Mouse (Mus musculus) MEL (cell line): Measurements from ENCODE around the gene Zfp653. TPM values are rescaled to one million over a fixed set of nuclear protein-coding genes. Genes with fewer than 3 reads are reported as not detected.

Source experiments
- DNase-seq: peaks from one replicate; pipeline ENCODE4 v3.0.0; 2011; ENCODE audit warnings: low read depth, low spot score
- H3K27ac ChIP-seq: 2 replicates; pipeline ENCODE4 v1.5.1; 2012; ENCODE audit warnings: low read depth, mild to moderate bottlenecking, control low read depth, low read length, moderate library complexity; ENCODE audit not compliant: control insufficient read depth
- H3K27me3 ChIP-seq, 2 experiments: fragments of 150-350 bp in 1 of 2; sonication (generic) in 1 of 2; 2 replicates each; pipeline ENCODE4 v1.6.1; 2012; ENCODE audit warnings: low read length in 2 of 2, mild to moderate bottlenecking in 2 of 2, improper control_type of control experiment in 1 of 2, moderate library complexity in 1 of 2; ENCODE audit not compliant: insufficient read depth in 2 of 2, control insufficient read depth in 1 of 2
- H3K36me3 ChIP-seq, 2 experiments: 2 replicates each; pipeline ENCODE4 v1.6.1; 2012 to 2014; ENCODE audit warnings: low read length in 2 of 2, improper control_type of control experiment in 1 of 2, inconsistent platforms in 1 of 2, mild to moderate bottlenecking in 1 of 2; ENCODE audit not compliant: insufficient read depth in 2 of 2, control insufficient read depth in 1 of 2
- H3K4me1 ChIP-seq, 2 experiments: fragments of 150-350 bp in 1 of 2; sonication (generic) in 1 of 2; 2 replicates each; pipeline ENCODE4 v1.6.1; 2012; ENCODE audit warnings: low read length in 2 of 2, improper control_type of control experiment in 1 of 2, mild to moderate bottlenecking in 1 of 2; ENCODE audit not compliant: insufficient read depth in 2 of 2, control insufficient read depth in 1 of 2
- H3K4me3 ChIP-seq, 2 experiments: fragments of 150-350 bp in 1 of 2; sonication (generic) in 1 of 2; 2 replicates each; pipeline ENCODE4 v1.5.1; 2012; ENCODE audit warnings: low read depth in 2 of 2, low read length in 2 of 2, mild to moderate bottlenecking in 2 of 2, moderate library complexity in 2 of 2, control low read depth in 1 of 2, improper control_type of control experiment in 1 of 2; ENCODE audit not compliant: control insufficient read depth in 1 of 2, insufficient read depth in 1 of 2
- H3K79me2 ChIP-seq: 2 replicates; pipeline ENCODE4 v1.6.1; 2012; ENCODE audit warnings: mild to moderate bottlenecking, low read length, moderate library complexity; ENCODE audit not compliant: control insufficient read depth, poor library complexity, insufficient read depth
- H3K9ac ChIP-seq: 2 replicates; pipeline ENCODE4 v1.6.1; 2012; ENCODE audit warnings: low read depth, mild to moderate bottlenecking, control low read depth, low read length, moderate library complexity; ENCODE audit not compliant: control insufficient read depth, poor library complexity, severe bottlenecking
- H3K9me3 ChIP-seq: fragments of 150-350 bp; sonication (generic); replicated peaks from 2 replicates; pipeline ENCODE4 v1.6.1; 2012; ENCODE audit warnings: mild to moderate bottlenecking, low read length, improper control_type of control experiment, moderate library complexity; ENCODE audit not compliant: insufficient read depth
- BHLHE40 ChIP-seq: IDR thresholded peaks from 2 replicates; pipeline ENCODE4 v1.6.1; 2012; ENCODE audit warnings: low read depth, mild to moderate bottlenecking, inconsistent platforms, low read length, improper control_type of control experiment, borderline replicate concordance
- CHD2 ChIP-seq: IDR thresholded peaks from 2 replicates; pipeline ENCODE4 v1.6.1; 2011; ENCODE audit warnings: low read length, improper control_type of control experiment
- ELF1 ChIP-seq: IDR thresholded peaks from 2 replicates; pipeline ENCODE4 v1.6.1; 2014; ENCODE audit warnings: low read depth, mild to moderate bottlenecking, inconsistent platforms, low read length, improper control_type of control experiment, moderate library complexity
- HCFC1 ChIP-seq: IDR thresholded peaks from 2 replicates; pipeline ENCODE4 v1.6.1; 2012; ENCODE audit warnings: low read depth, mild to moderate bottlenecking, inconsistent platforms, low read length, improper control_type of control experiment, moderate library complexity
- KAT2A ChIP-seq: conservative IDR thresholded peaks from 2 replicates; pipeline ENCODE4 v1.6.1; 2012; ENCODE audit warnings: low read depth, low read length, improper control_type of control experiment, inconsistent platforms
- MYB ChIP-seq: IDR thresholded peaks from 2 replicates; pipeline ENCODE4 v1.6.1; 2011; ENCODE audit warnings: mild to moderate bottlenecking, low read depth, low read length, improper control_type of control experiment
- MYC ChIP-seq: IDR thresholded peaks from 2 replicates; pipeline ENCODE4 v1.6.1; 2011; ENCODE audit warnings: low read depth, mild to moderate bottlenecking, low read length, improper control_type of control experiment, moderate library complexity
- NRF1 ChIP-seq: IDR thresholded peaks from 2 replicates; pipeline ENCODE4 v1.6.1; 2014; ENCODE audit warnings: low read depth, mild to moderate bottlenecking, inconsistent platforms, low read length, improper control_type of control experiment, moderate library complexity; ENCODE audit not compliant: poor library complexity, insufficient read depth, severe bottlenecking
- POLR2A ChIP-seq, 2 experiments: IDR thresholded peaks; 2 replicates each; pipeline ENCODE4 v1.6.1; 2011 to 2012; ENCODE audit warnings: low read length in 2 of 2, mild to moderate bottlenecking in 2 of 2, control low read depth in 1 of 2, improper control_type of control experiment in 1 of 2, low read depth in 1 of 2, moderate library complexity in 1 of 2; ENCODE audit not compliant: control insufficient read depth in 1 of 2, insufficient read depth in 1 of 2, poor library complexity in 1 of 2
- POLR2AphosphoS5 ChIP-seq: IDR thresholded peaks from 2 replicates; pipeline ENCODE4 v1.6.1; 2012; ENCODE audit warnings: low read depth, borderline replicate concordance, mild to moderate bottlenecking, inconsistent platforms, low read length, moderate library complexity, mixed read lengths
- RCOR1 ChIP-seq: IDR thresholded peaks from 2 replicates; pipeline ENCODE4 v1.6.1; 2012; ENCODE audit warnings: low read depth, mild to moderate bottlenecking, inconsistent platforms, low read length, improper control_type of control experiment
- SIN3A ChIP-seq: IDR thresholded peaks from 2 replicates; pipeline ENCODE4 v1.6.1; 2012; ENCODE audit warnings: low read length, improper control_type of control experiment, inconsistent platforms
- TAL1 ChIP-seq: IDR thresholded peaks from 2 replicates; pipeline ENCODE4 v1.6.1; 2012; ENCODE audit warnings: mild to moderate bottlenecking, inconsistent platforms, low read length, moderate library complexity, mixed read lengths
- TCF12 ChIP-seq: IDR thresholded peaks from 2 replicates; pipeline ENCODE4 v1.6.1; 2014; ENCODE audit warnings: low read depth, mild to moderate bottlenecking, inconsistent platforms, low read length, improper control_type of control experiment, moderate library complexity
- UBTF ChIP-seq: IDR thresholded peaks from 2 replicates; pipeline ENCODE4 v1.6.1; 2012; ENCODE audit warnings: low read depth, mild to moderate bottlenecking, inconsistent platforms, low read length, improper control_type of control experiment, moderate library complexity, borderline replicate concordance; ENCODE audit not compliant: insufficient read depth
- USF2 ChIP-seq, 2 experiments: IDR thresholded peaks; 2 replicates each; pipeline ENCODE4 v1.6.1; 2011 to 2012; ENCODE audit warnings: improper control_type of control experiment in 2 of 2, low read length in 2 of 2, borderline replicate concordance in 1 of 2, inconsistent platforms in 1 of 2, low read depth in 1 of 2, mild to moderate bottlenecking in 1 of 2; ENCODE audit not compliant: insufficient read depth in 1 of 2
- ZC3H11A ChIP-seq: IDR thresholded peaks from 2 replicates; pipeline ENCODE4 v1.6.1; 2012; ENCODE audit warnings: low read depth, mild to moderate bottlenecking, inconsistent platforms, low read length, improper control_type of control experiment
- ZKSCAN1 ChIP-seq: IDR thresholded peaks from 2 replicates; pipeline ENCODE4 v1.6.1; 2012; ENCODE audit warnings: low read depth, mild to moderate bottlenecking, inconsistent platforms, low read length, improper control_type of control experiment, moderate library complexity
- ZMIZ1 ChIP-seq: IDR thresholded peaks from 2 replicates; pipeline ENCODE4 v1.6.1; 2012; ENCODE audit warnings: low read depth, mild to moderate bottlenecking, inconsistent platforms, low read length, improper control_type of control experiment, moderate library complexity
- ZNF384 ChIP-seq: IDR thresholded peaks from 2 replicates; pipeline ENCODE4 v1.6.1; 2012; ENCODE audit warnings: low read depth, mild to moderate bottlenecking, inconsistent platforms, low read length, improper control_type of control experiment
- polyA plus RNA-seq, 2 experiments: library from polyadenylated mRNA; stranded (reverse) in 1 of 2; unstranded in 1 of 2; fragments of >175 nt in 1 of 2; fragments of >200 nt in 1 of 2; gene quantifications; 2 replicates each; pipeline versions ENCODE4 v1.2.1 to v1.2.4; 2012; ENCODE audit warnings: low replicate concordance in 2 of 2, low read depth in 1 of 2; ENCODE audit not compliant: insufficient read length in 2 of 2, insufficient read depth in 1 of 2, missing spikeins in 1 of 2
- total RNA-seq: library from RNA; depleted of rRNA; stranded (reverse); fragments of 300-350 nt; gene quantifications from 2 replicates; pipeline ENCODE4 v1.2.3, GENCODE M21; 2012

Gene Zfp653
- total and polyA plus RNA-seq, 3 experiments: 19.2 to 40.4 TPM; not detected in 1

- H3K36me3 ChIP-seq: no peaks in the 10 kb centered on the region
- no peak overlapping the region for H3K9ac ChIP-seq
- H3K27me3 ChIP-seq: peaks cover 0 to 1% of the 10 kb centered on the region in 2 experiments; a peak in 1 of 4 replicates
- DNase-seq: no peak
- no peaks in the 10 kb centered on the region for H3K4me1 ChIP-seq
- no peaks in the 10 kb centered on the region for H3K9me3 ChIP-seq
- no peak overlapping the region for H3K27ac ChIP-seq
- no peak overlapping the region for H3K4me3 ChIP-seq
- H3K79me2 ChIP-seq: no peaks in the 10 kb centered on the region
- TF ChIP-seq ZNF384 (no peak), BHLHE40 (no peak), POLR2A (IDR thresholded peaks at IDR 0.05; ENCODE audit: control insufficient read depth in 1 of 2, insufficient read depth in 1 of 2, low read depth in 1 of 2, low read length in 2 of 2, poor library complexity in 1 of 2) (no peak), MYB (0 out of 2 replicates have a peak, but pooled peaks have one; percentile 3), USF2 (IDR thresholded peaks at IDR 0.05; ENCODE audit: borderline replicate concordance in 1 of 2, insufficient read depth in 1 of 2, low read depth in 1 of 2, low read length in 2 of 2) (no peak), RCOR1 (no peak), SIN3A (no peak), NRF1 (no peak)
These were observed 42.7 kb downstream of the Zfp653 start for GRCm38 (mm10) chr9:22028467-22028866.

GRCm38 (mm10) chr9:22024592-22024991 is 46.6 kb downstream of the Zfp653 start:
- Histone ChIP-seq H3K27me3 (no peaks in the 10 kb centered on the region), H3K4me3 (no peak overlapping the region), H3K36me3 (no peaks in the 10 kb centered on the region), H3K9ac (no peak overlapping the region), H3K27ac (no peak overlapping the region)
- no peak for DNase-seq
- TF ChIP-seq BHLHE40: no peak
- TF ChIP-seq NRF1: no peak
- no peak for TF ChIP-seq HCFC1
- TF ChIP-seq SIN3A: no peak
- TF ChIP-seq TCF12: no peak
- TF ChIP-seq UBTF: no peak
- no peak for TF ChIP-seq USF2 (IDR thresholded peaks at IDR 0.05; ENCODE audit: borderline replicate concordance in 1 of 2, insufficient read depth in 1 of 2, low read depth in 1 of 2, low read length in 2 of 2)
- TF ChIP-seq ZMIZ1: no peak
- no peak for TF ChIP-seq ZNF384
- TF ChIP-seq KAT2A: no peak
- no peak for TF ChIP-seq CHD2
- TF ChIP-seq ELF1: no peak
- TF ChIP-seq POLR2AphosphoS5: no peak
- no peak for TF ChIP-seq TAL1
- TF ChIP-seq POLR2A (IDR thresholded peaks at IDR 0.05; ENCODE audit: control insufficient read depth in 1 of 2, insufficient read depth in 1 of 2, low read depth in 1 of 2, low read length in 2 of 2, poor library complexity in 1 of 2): no peak
- TF ChIP-seq ZC3H11A: no peak
- TF ChIP-seq ZKSCAN1: no peak
- TF ChIP-seq RCOR1: no peak
- TF ChIP-seq MYC: no peak
- TF ChIP-seq, all 39 proteins: peak for 0
- Histone ChIP-seq H3K9me3 (no peaks in the 10 kb centered on the region), H3K79me2 (no peaks in the 10 kb centered on the region), H3K4me1 (no peaks in the 10 kb centered on the region)
